ENCODE assay signal across 8 mouse cellular contexts in genomic region chr16:17733646-17734045, GRCm38 (mm10). TPM values are rescaled to one million over a fixed set of nuclear protein-coding genes. Genes with fewer than 3 reads are reported as not detected.
DNase-seq lines count a peak whose midpoint lies in the region; ATAC-seq and TF ChIP-seq lines count a peak whose summit lies in the region.

No protein-coding gene starts in this region.

- ATAC-seq in heart, embryonic 16.5 days (replicated peaks; ENCODE audit: extremely low read depth, insufficient read depth, low FRiP score), result no peak
- ATAC-seq in Patski, result peak; percentile 22
- no peak for ATAC-seq in liver, embryonic 15.5 days (ENCODE audit: insufficient read depth)

- H3K4me1 ChIP-seq in heart, embryonic 16.5 days (ENCODE audit: control insufficient read depth, insufficient read depth, low read length), result no peaks in the 10 kb centered on the region
- H3K4me1 ChIP-seq in liver, embryonic 15.5 days (replicated peaks), result no peaks in the 10 kb centered on the region

- H3K9ac ChIP-seq in heart, embryonic 16.5 days (ENCODE audit: low read length), result no peak overlapping the region; the same call in 1 of the 2 replicates
- H3K9ac ChIP-seq in liver, embryonic 15.5 days, result no peak overlapping the region

- CTCF ChIA-PET in Patski (lab: Charles Lee), result interaction anchor here (2.4 to 3.2 kb wide), 2 partner anchors 25 to 79 kb away, joined by 11 to 16 read pairs; partner anchors contain the start of gene Klhl22

- POLR2A ChIA-PET in Patski (lab: Charles Lee), result no interaction called here

- in situ Hi-C loops in Patski (cut with MboI; ENCODE audit: low pct_unique_long_range_greater_than_20kb), result loop anchor here (5.0 kb wide), 2 partner anchors 39 to 79 kb away; no protein-coding TSS in a partner anchor

- H3K27me3 ChIP-seq in heart, embryonic 16.5 days (ENCODE audit: control insufficient read depth, insufficient read depth, low read length), result peaks cover 3% of the 10 kb centered on the region; the same call in 1 of the 2 replicates
- H3K27me3 ChIP-seq in Patski, result no peaks in the 10 kb centered on the region
- H3K27me3 ChIP-seq in liver, embryonic 15.5 days, result peaks cover 40% of the 10 kb centered on the region

- H3K9me3 ChIP-seq in heart, embryonic 16.5 days (replicated peaks; ENCODE audit: control insufficient read depth, low read length), result no peaks in the 10 kb centered on the region
- no peaks in the 10 kb centered on the region for H3K9me3 ChIP-seq in liver, embryonic 15.5 days (replicated peaks)

- DNase-seq in heart, adult 11 months, result no peak
- peak; percentile 51 for DNase-seq in 3134 (ENCODE audit: extremely low read depth, insufficient read length, low spot score)
- DNase-seq in Patski (ENCODE audit: low read depth, low spot score), result no peak
- no peak for DNase-seq in thymus, postnatal 0 days (ENCODE audit: low spot score)
- no peak for DNase-seq in embryo, embryonic 11 days
- DNase-seq in thymus, postnatal 10 days (ENCODE audit: low spot score in 2 of 2), result no peak

- 69% methylated on average over 2 of the region's 2 CpGs for WGBS in heart, embryonic 16.5 days
- 64% methylated on average over 2 of the region's 2 CpGs for WGBS in liver, embryonic 15.5 days (ENCODE audit: insufficient replicate concordance)

- H3K27ac ChIP-seq in heart, embryonic 16.5 days (ENCODE audit: low read length), result no peak overlapping the region
- no peak overlapping the region for H3K27ac ChIP-seq in liver, embryonic 15.5 days (replicated peaks)

- no peak for TF ChIP-seq CTCF in Patski (IDR thresholded peaks at IDR 0.05)

- peak overlapping the region; percentile 61 for H3K4me2 ChIP-seq in heart, embryonic 16.5 days (ENCODE audit: low read depth, low read length)
- H3K4me2 ChIP-seq in liver, embryonic 15.5 days, result 0 out of 2 replicates have a peak overlapping the region, but pooled peaks have one; percentile 23

- no peaks in the 10 kb centered on the region for H3K36me3 ChIP-seq in heart, embryonic 16.5 days (ENCODE audit: control insufficient read depth, insufficient read depth)
- no peaks in the 10 kb centered on the region for H3K36me3 ChIP-seq in liver, embryonic 15.5 days (replicated peaks)

- peak overlapping the region; percentile 35 for H3K4me3 ChIP-seq in heart, embryonic 16.5 days (ENCODE audit: low read length)
- no peak overlapping the region for H3K4me3 ChIP-seq in liver, embryonic 15.5 days (replicated peaks)

RNA-seq across cellular contexts. Expression of gene Med15, which starts 1.0 kb away (rescaled TPM):
- polyA plus RNA-seq in heart, embryonic 16.5 days (2015; fragmentation: Nextera tagmentation; extraction: Ambion mirVana), result 32.3 and 35.9 TPM in 2 replicates
- polyA plus RNA-seq in Patski (2021), result 69.1 TPM
- 15.9 and 17.1 TPM in 2 replicates for polyA plus RNA-seq in liver, embryonic 15.5 days (2015; fragmentation: Nextera tagmentation; extraction: Ambion mirVana)
- 31.6 and 36.9 TPM in 2 replicates for polyA plus RNA-seq in thymus, postnatal 0 days (2015; fragmentation: Nextera tagmentation; extraction: Ambion mirVana)

RNA-seq across cellular contexts. Expression of gene Klhl22, which starts 25.8 kb away (rescaled TPM):
- polyA plus RNA-seq in heart, embryonic 16.5 days (2015; fragmentation: Nextera tagmentation; extraction: Ambion mirVana), result 36.4 and 39.6 TPM in 2 replicates
- 128 TPM for polyA plus RNA-seq in Patski (2021)
- polyA plus RNA-seq in liver, embryonic 15.5 days (2015; fragmentation: Nextera tagmentation; extraction: Ambion mirVana), result 13.0 and 14.3 TPM in 2 replicates
- polyA plus RNA-seq in thymus, postnatal 0 days (2015; fragmentation: Nextera tagmentation; extraction: Ambion mirVana), result 27.6 and 30.2 TPM in 2 replicates
